Mouse (Mus musculus): ENCODE measurements around the gene Pnpla2. TPM values are rescaled to one million over a fixed set of nuclear protein-coding genes. Genes with fewer than 3 reads are reported as not detected.
A peak's percentile ranks its signal among the peaks of the same experiment; 100 is the strongest.
"Not testable (repeated sequence)": the region's sequence is repeated elsewhere in the genome, so short reads cannot be mapped to it uniquely, and the experiment has no call there.

Pnpla2 gene
- 379 and 436 TPM in 2 replicates for polyA plus RNA-seq (2012; rRNA removed)

DNA sequence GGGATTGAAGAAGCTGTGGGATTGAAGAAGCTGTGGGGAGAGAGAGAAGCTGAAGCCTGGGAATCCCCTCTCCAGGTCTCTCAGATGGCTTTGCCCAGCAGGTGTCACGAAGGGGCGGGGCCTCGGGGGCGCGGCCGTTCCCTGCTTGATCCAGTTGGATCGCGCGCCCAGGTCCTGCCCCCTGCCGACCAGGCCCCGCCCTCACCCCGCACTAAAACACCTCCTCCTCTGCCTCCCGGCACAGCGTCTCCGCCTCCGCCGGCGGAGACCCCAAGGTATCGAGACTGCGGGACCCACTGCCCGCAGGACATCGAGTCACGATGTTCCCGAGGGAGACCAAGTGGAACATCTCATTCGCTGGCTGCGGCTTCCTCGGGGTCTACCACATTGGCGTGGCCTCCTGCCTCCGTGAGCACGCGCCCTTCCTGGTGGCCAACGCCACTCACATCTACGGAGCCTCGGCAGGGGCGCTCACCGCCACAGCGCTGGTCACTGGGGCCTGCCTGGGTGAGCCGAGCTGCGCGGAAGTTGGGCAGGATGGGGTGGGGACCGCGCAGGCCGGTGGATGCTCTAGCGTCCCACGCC, at the start of gene Pnpla2:
Gene Pnpla2 (plus strand): TSS at position 232 of the 585 bp plus-strand sequence.
- TF ChIP-seq CTCF (IDR thresholded peaks at IDR 0.05; ENCODE audit: control insufficient read depth, insufficient read depth, insufficient replicate concordance, low read depth, low read length) (no peak), POLR2A (IDR thresholded peaks at IDR 0.05; ENCODE audit: control insufficient read depth, low read depth, low read length) (peak; percentile 78)
- peaks cover 1% of the 10 kb centered on the region; the same call in 1 of the 2 replicates for H3K36me3 ChIP-seq (ENCODE audit: control insufficient read depth, insufficient read depth, low read length)
- no peaks in the 10 kb centered on the region for H3K27me3 ChIP-seq (ENCODE audit: control insufficient read depth, insufficient read depth, low read length)
- H3K4me1 ChIP-seq (ENCODE audit: control insufficient read depth, insufficient read depth, low read length): peaks cover 13% of the 10 kb centered on the region
- peak within 1 kb of the TSS; percentile 94 for H3K4me3 ChIP-seq (ENCODE audit: control insufficient read depth, low read depth, low read length)
- H3K27ac ChIP-seq (ENCODE audit: control insufficient read depth, insufficient read depth, low read depth, low read length): peak within 1 kb of the TSS; percentile 93

GRCm38 (mm10) chr7:141405466-141405865, 49.5 kb upstream of the Pnpla2 start:
- no peak overlapping the region for H3K27ac ChIP-seq (ENCODE audit: control insufficient read depth, insufficient read depth, low read depth, low read length)
- 0 out of 2 replicates have a peak, but pooled peaks cover 2% of the 10 kb centered on the region for H3K36me3 ChIP-seq (ENCODE audit: control insufficient read depth, insufficient read depth, low read length)
- no peaks in the 10 kb centered on the region for H3K27me3 ChIP-seq (ENCODE audit: control insufficient read depth, insufficient read depth, low read length)
- H3K4me3 ChIP-seq (ENCODE audit: control insufficient read depth, low read depth, low read length): no peak overlapping the region
- H3K4me1 ChIP-seq (ENCODE audit: control insufficient read depth, insufficient read depth, low read length): no peaks in the 10 kb centered on the region
- TF ChIP-seq CTCF (IDR thresholded peaks at IDR 0.05; ENCODE audit: control insufficient read depth, insufficient read depth, insufficient replicate concordance, low read depth, low read length) (no peak), POLR2A (IDR thresholded peaks at IDR 0.05; ENCODE audit: control insufficient read depth, low read depth, low read length) (no peak)

- not testable (repeated sequence) for H3K27ac ChIP-seq (ENCODE audit: control insufficient read depth, insufficient read depth, low read depth, low read length); H3K4me3 ChIP-seq (ENCODE audit: control insufficient read depth, low read depth, low read length); H3K27me3 ChIP-seq (ENCODE audit: control insufficient read depth, insufficient read depth, low read length); H3K4me1 ChIP-seq (ENCODE audit: control insufficient read depth, insufficient read depth, low read length); H3K36me3 ChIP-seq (ENCODE audit: control insufficient read depth, insufficient read depth, low read length)
These were observed 47.3 kb upstream of the Pnpla2 start for GRCm38 (mm10) chr7:141407670-141408069.

GRCm38 (mm10) chr7:141408833-141409232, 46.2 kb upstream of the Pnpla2 start:
- H3K36me3 ChIP-seq (ENCODE audit: control insufficient read depth, insufficient read depth, low read length): 0 out of 2 replicates have a peak, but pooled peaks cover 2% of the 10 kb centered on the region
- peaks cover 6% of the 10 kb centered on the region for H3K4me1 ChIP-seq (ENCODE audit: control insufficient read depth, insufficient read depth, low read length)
- H3K27ac ChIP-seq (ENCODE audit: control insufficient read depth, insufficient read depth, low read depth, low read length): no peak overlapping the region
- TF ChIP-seq CTCF (IDR thresholded peaks at IDR 0.05; ENCODE audit: control insufficient read depth, insufficient read depth, insufficient replicate concordance, low read depth, low read length): peak; percentile 68; the same call in 1 of the 2 replicates
- TF ChIP-seq POLR2A (IDR thresholded peaks at IDR 0.05; ENCODE audit: control insufficient read depth, low read depth, low read length): no peak
- H3K4me3 ChIP-seq (ENCODE audit: control insufficient read depth, low read depth, low read length): no peak overlapping the region
- no peaks in the 10 kb centered on the region for H3K27me3 ChIP-seq (ENCODE audit: control insufficient read depth, insufficient read depth, low read length)

DNA sequence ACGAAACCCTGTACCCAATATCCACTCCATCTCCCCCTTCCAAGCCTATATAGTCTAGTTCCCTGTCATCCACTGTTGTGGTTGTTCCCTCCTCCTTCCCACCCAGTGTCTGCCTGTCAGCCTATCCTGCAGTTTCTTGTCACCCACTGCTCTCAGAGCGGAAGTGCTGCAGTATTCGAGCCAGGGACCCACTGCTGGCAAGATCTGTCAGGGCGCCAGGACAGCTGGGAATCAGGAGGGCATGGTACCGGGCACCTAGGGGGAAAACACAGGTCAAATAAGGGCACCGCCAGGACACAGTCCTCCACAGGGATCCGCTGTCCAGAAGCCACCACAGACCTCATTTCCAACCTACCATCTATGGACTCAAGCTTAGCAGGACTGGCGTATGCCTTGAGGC, 44.4 kb upstream of the Pnpla2 start:
- peaks cover 9% of the 10 kb centered on the region for H3K4me1 ChIP-seq (ENCODE audit: control insufficient read depth, insufficient read depth, low read length)
- no peak for TF ChIP-seq POLR2A (IDR thresholded peaks at IDR 0.05; ENCODE audit: control insufficient read depth, low read depth, low read length)
- no peak for TF ChIP-seq CTCF (IDR thresholded peaks at IDR 0.05; ENCODE audit: control insufficient read depth, insufficient read depth, insufficient replicate concordance, low read depth, low read length)
- H3K36me3 ChIP-seq (ENCODE audit: control insufficient read depth, insufficient read depth, low read length): 0 out of 2 replicates have a peak, but pooled peaks cover 2% of the 10 kb centered on the region
- H3K27me3 ChIP-seq (ENCODE audit: control insufficient read depth, insufficient read depth, low read length): no peaks in the 10 kb centered on the region
- H3K4me3 ChIP-seq (ENCODE audit: control insufficient read depth, low read depth, low read length): no peak overlapping the region
- H3K27ac ChIP-seq (ENCODE audit: control insufficient read depth, insufficient read depth, low read depth, low read length): no peak overlapping the region

DNA sequence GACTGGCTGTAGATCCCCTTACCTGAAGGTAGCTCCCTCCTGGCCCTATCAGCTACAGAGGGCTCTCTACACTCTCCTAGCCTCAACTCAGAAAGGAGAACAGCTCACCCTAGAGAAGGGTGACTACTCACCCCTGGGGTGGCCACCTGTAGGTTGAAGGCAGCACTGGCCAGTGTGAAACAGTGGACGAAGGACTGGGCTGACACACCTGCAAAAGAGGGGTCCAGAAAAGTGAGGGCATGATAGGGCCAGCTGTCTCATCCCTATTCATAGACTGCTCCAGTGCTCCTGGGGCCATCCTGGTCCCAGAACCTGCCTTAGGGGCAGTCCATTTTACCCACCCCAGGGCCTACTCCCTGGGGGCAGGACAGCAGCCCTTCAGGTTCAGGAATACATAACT, 43.3 kb upstream of the Pnpla2 start:
- no peaks in the 10 kb centered on the region for H3K27me3 ChIP-seq (ENCODE audit: control insufficient read depth, insufficient read depth, low read length)
- TF ChIP-seq POLR2A (IDR thresholded peaks at IDR 0.05; ENCODE audit: control insufficient read depth, low read depth, low read length) (no peak), CTCF (IDR thresholded peaks at IDR 0.05; ENCODE audit: control insufficient read depth, insufficient read depth, insufficient replicate concordance, low read depth, low read length) (no peak)
- H3K4me1 ChIP-seq (ENCODE audit: control insufficient read depth, insufficient read depth, low read length): peaks cover 9% of the 10 kb centered on the region
- H3K27ac ChIP-seq (ENCODE audit: control insufficient read depth, insufficient read depth, low read depth, low read length): no peak overlapping the region
- no peak overlapping the region for H3K4me3 ChIP-seq (ENCODE audit: control insufficient read depth, low read depth, low read length)
- H3K36me3 ChIP-seq (ENCODE audit: control insufficient read depth, insufficient read depth, low read length): 0 out of 2 replicates have a peak, but pooled peaks cover 2% of the 10 kb centered on the region

DNA sequence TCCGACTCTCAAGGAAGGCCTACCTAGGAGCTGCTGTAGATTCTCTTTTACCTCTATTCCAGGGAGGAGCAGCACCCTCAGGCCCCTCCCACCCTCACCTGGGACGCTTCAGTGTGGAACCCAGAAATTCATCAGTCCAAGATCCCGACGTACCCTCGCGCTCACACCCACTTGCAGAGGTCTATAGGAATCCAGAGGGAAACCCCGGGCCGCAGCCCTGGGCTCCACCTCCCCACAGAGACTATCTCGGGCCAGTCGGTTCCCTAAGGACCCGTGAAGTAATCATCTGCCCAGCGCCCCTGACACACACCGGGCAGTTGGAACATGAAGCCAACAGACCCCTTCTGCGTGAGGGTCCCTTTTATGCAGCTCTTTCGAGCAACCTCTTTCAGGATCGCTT, 41.7 kb upstream of the Pnpla2 start:
- H3K27ac ChIP-seq (ENCODE audit: control insufficient read depth, insufficient read depth, low read depth, low read length): peak overlapping the region; percentile 89
- H3K4me1 ChIP-seq (ENCODE audit: control insufficient read depth, insufficient read depth, low read length): peaks cover 9% of the 10 kb centered on the region
- TF ChIP-seq CTCF (IDR thresholded peaks at IDR 0.05; ENCODE audit: control insufficient read depth, insufficient read depth, insufficient replicate concordance, low read depth, low read length) (no peak), POLR2A (IDR thresholded peaks at IDR 0.05; ENCODE audit: control insufficient read depth, low read depth, low read length) (no peak)
- H3K27me3 ChIP-seq (ENCODE audit: control insufficient read depth, insufficient read depth, low read length): no peaks in the 10 kb centered on the region
- H3K36me3 ChIP-seq (ENCODE audit: control insufficient read depth, insufficient read depth, low read length): 0 out of 2 replicates have a peak, but pooled peaks cover 2% of the 10 kb centered on the region
- peak overlapping the region; percentile 96 for H3K4me3 ChIP-seq (ENCODE audit: control insufficient read depth, low read depth, low read length)
